Mouse (Mus musculus) small intestine, adult 2 months (tissue): ENCODE data around the gene Gp1ba.

Experiments used
- CTCF ChIP-seq: fragments of 200-500 bp; IDR thresholded peaks from 2 replicates; pipeline ENCODE4 v1.5.1; 2012; ENCODE audit warnings: low read depth, mild to moderate bottlenecking, control low read depth, inconsistent platforms, low read length, moderate library complexity, mixed read lengths; ENCODE audit not compliant: insufficient replicate concordance, insufficient read length; ENCODE audit errors: extremely low read depth
- POLR2A ChIP-seq: fragments of 200-500 bp; IDR thresholded peaks from 2 replicates; pipeline ENCODE4 v1.6.1; 2012; ENCODE audit warnings: low read depth, mild to moderate bottlenecking, control low read depth, inconsistent platforms, low read length, moderate library complexity

DNA sequence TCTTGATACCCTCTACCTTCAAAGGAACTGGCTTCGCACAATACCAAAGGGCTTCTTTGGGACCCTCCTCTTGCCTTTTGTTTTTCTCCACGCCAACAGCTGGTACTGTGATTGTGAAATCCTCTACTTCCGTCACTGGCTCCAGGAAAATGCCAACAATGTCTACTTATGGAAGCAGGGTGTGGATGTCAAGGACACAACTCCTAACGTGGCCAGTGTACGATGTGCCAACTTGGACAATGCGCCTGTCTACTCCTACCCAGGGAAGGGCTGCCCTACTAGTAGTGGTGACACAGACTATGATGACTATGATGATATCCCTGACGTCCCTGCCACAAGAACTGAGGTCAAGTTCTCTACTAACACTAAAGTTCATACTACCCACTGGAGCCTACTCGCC is 1.1 kb downstream of the Gp1ba start:
- TF ChIP-seq CTCF (no peak), POLR2A (no peak)
